Mouse (Mus musculus): ENCODE measurements at regions not wholly inside any gene's neighbourhood (a gene's known extent, or its start where the extent isn't known, plus 50 kb on each side); places are given as distances from the start of the nearest gene placed in this dataset.

DNA sequence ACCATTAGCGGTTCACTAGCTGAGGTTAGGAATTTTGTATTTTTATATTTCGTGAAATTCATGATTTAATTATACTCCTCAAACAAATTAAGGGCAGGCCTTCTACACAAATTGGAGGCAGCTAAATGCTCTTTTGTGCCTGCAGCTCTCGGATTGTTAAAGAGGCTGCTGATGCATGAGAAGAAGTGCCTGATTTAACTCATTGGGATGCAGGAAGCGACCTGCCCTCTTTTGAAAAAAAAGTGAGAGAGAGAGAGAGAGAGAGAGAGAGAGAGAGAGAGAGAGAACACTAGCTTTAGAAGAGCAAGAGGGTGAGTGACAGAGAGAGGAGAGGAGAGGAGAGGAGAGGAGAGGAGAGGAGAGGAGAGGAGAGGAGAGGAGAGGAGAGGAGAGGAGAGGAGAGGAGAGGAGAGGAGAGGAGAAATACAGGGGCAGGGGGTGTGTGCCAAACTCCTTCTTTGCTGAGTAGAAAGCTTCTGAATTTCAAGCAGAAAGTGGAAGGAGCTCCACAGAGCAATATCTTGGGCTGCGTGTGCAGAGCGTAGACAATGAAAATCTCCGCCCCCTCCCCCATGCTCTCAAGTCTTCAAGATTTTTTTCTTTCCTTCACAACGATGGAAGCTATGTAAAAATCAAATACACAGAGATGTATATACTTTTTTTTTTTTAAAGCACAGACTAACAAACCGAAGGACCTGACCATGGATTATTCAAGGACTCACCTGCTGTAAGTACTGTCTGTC is 158.6 kb upstream of the Cypt12 start:
- no peak for TF ChIP-seq CTCF (IDR thresholded peaks at IDR 0.05; ENCODE audit: low read depth, low read length)
- no peak for TF ChIP-seq POLR2A (IDR thresholded peaks at IDR 0.05; ENCODE audit: borderline replicate concordance, low read depth, low read length)
